In the genomic region with DNA sequence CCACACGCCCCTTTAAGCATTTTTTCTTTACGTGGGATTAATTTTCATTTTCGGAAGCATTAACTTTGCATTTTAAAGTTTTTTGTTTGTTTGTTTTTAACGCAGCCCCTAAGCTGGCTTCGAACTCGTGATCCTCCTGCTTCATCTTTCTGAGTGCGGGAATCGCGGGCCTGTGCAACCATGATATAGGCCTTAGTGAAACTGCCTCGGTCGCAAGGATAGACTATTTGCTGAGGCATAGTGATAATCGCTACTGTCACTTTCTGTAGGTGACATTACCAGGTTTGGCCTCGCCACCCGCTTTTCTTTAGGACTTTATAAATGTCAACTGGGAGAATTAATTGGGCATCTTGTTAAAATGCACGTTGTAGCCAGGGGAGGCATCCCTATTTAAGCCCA, we compare ENCODE assay signal across 8 mouse cellular contexts. TPM values are rescaled to one million over a fixed set of nuclear protein-coding genes. Genes with fewer than 3 reads are reported as not detected.
DNase-seq lines count a peak whose midpoint lies in the region; ATAC-seq lines count a peak whose summit lies in the region.

No protein-coding gene starts in this region.

- H3K9me3 ChIP-seq in liver, embryonic 11.5 days (ENCODE audit: control insufficient read depth, low read length) = no peaks in the 10 kb centered on the region

- DNase-seq in embryo, embryonic 9.5 days (ENCODE audit: extremely low spot score) = peak; percentile 22
- DNase-seq in embryo, embryonic 10.5 days (ENCODE audit: low spot score) = no peak
- DNase-seq in 3T3-L1 (ENCODE audit: low read depth, low spot score) = peak; percentile 48
- DNase-seq in liver, embryonic 11.5 days (ENCODE audit: low spot score) = no peak
- no peak for DNase-seq in right cerebral cortex, postnatal 36 days (ENCODE audit: low spot score in 2 of 2)
- no peak for DNase-seq in layer of hippocampus, adult 18-20 months (ENCODE audit: low spot score in 2 of 2)
- no peak for DNase-seq in kidney, adult 9 months

- peak overlapping the region; percentile 88 for H3K9ac ChIP-seq in liver, embryonic 11.5 days (ENCODE audit: low read depth, low read length)

- H3K27ac ChIP-seq in liver, embryonic 11.5 days (ENCODE audit: low read depth, low read length) = peak overlapping the region; percentile 56; the same call in 1 of the 2 replicates

- peak; percentile 48 for ATAC-seq in erythroid progenitor cell, adult 5-6 weeks (replicated peaks; ENCODE audit: low FRiP score, poor library complexity, severe bottlenecking)
- no peak for ATAC-seq in liver, embryonic 11.5 days (replicated peaks; ENCODE audit: low FRiP score)

- WGBS in liver, embryonic 11.5 days = 7% methylated on average over 15 of the region's 15 CpGs

- peak overlapping the region; percentile 87 for H3K4me3 ChIP-seq in liver, embryonic 11.5 days (ENCODE audit: low read depth, low read length)

- peak overlapping the region; percentile 87 for H3K4me2 ChIP-seq in liver, embryonic 11.5 days

- no peaks in the 10 kb centered on the region for H3K36me3 ChIP-seq in liver, embryonic 11.5 days (ENCODE audit: control insufficient read depth, insufficient read depth, low read length)

- H3K27me3 ChIP-seq in liver, embryonic 11.5 days (replicated peaks; ENCODE audit: control insufficient read depth, insufficient read depth, low read length) = no peaks in the 10 kb centered on the region

- peaks cover 9% of the 10 kb centered on the region for H3K4me1 ChIP-seq in liver, embryonic 11.5 days (replicated peaks; ENCODE audit: control insufficient read depth, insufficient read depth, low read length)

RNA-seq across cellular contexts. Expression of a gene that starts 23.4 kb away (rescaled TPM):
- 0.36 and 1.7 TPM in 2 replicates for total RNA-seq in erythroid progenitor cell, adult 5-6 weeks (2015; ENCODE audit: low replicate concordance)
- total RNA-seq in erythroid progenitor cell, adult 5-6 weeks (2017; ENCODE audit: low replicate concordance) = 0.51 TPM in 1 of 2 replicates, not detected in the other
- polyA plus RNA-seq in liver, embryonic 11.5 days (2014; fragmentation: Nextera tagmentation; extraction: Ambion mirVana) = 0.12 and 0.40 TPM in 2 replicates
- total RNA-seq in layer of hippocampus, adult 18-20 months (2021) = 1 to 10 TPM; 4.6 to 6.0 TPM

RNA-seq across cellular contexts. Expression of a gene that starts 46.0 kb away (rescaled TPM):
- total RNA-seq in erythroid progenitor cell, adult 5-6 weeks (2015; ENCODE audit: low replicate concordance) = not detected in 2 replicates
- not detected in 2 replicates for total RNA-seq in erythroid progenitor cell, adult 5-6 weeks (2017; ENCODE audit: low replicate concordance)
- polyA plus RNA-seq in liver, embryonic 11.5 days (2014; fragmentation: Nextera tagmentation; extraction: Ambion mirVana) = 2.5 and 3.5 TPM in 2 replicates
- total RNA-seq in layer of hippocampus, adult 18-20 months (2021) = not detected

RNA-seq across cellular contexts. Expression of a gene that starts 59.3 kb away (rescaled TPM):
- total RNA-seq in erythroid progenitor cell, adult 5-6 weeks (2015; ENCODE audit: low replicate concordance) = 27.2 and 48.7 TPM in 2 replicates
- total RNA-seq in erythroid progenitor cell, adult 5-6 weeks (2017; ENCODE audit: low replicate concordance) = 52.2 and 63.8 TPM in 2 replicates
- polyA plus RNA-seq in liver, embryonic 11.5 days (2014; fragmentation: Nextera tagmentation; extraction: Ambion mirVana) = 103 TPM in 2 replicates
- total RNA-seq in layer of hippocampus, adult 18-20 months (2021) = 10 to 100 TPM; 26.5 to 31.5 TPM

Comparison
In these comparisons a context has a peak if more than half of its experiments do, and no peak if none do; other contexts are left out.
1. DNase-seq: peak in embryo, embryonic 9.5 days (single experiment) and 3T3-L1 (single experiment); none in embryo, embryonic 10.5 days (single experiment), liver, embryonic 11.5 days (single experiment), right cerebral cortex, postnatal 36 days (0 of 2), layer of hippocampus, adult 18-20 months (0 of 2) and kidney, adult 9 months (single experiment).